Mouse (Mus musculus) lung, adult 2 months (tissue): ENCODE measurements around the gene Slc35a1. TPM values are rescaled to one million over a fixed set of nuclear protein-coding genes. Genes with fewer than 3 reads are reported as not detected.
A peak's percentile ranks its signal among the peaks of the same experiment; 100 is the strongest.

Experiments
- DNase-seq: peaks from one replicate; pipeline ENCODE4 v3.0.0; 2022
- H3K4me1 ChIP-seq: fragments of 200-500 bp; 2 replicates; pipeline ENCODE4 v1.6.1; 2011; ENCODE audit warnings: low read length; ENCODE audit not compliant: control insufficient read depth, insufficient read depth
- H3K4me3 ChIP-seq: fragments of 200-500 bp; replicated peaks from 2 replicates; pipeline ENCODE3; 2011; ENCODE audit warnings: low read depth, mild to moderate bottlenecking, control low read depth, low read length; ENCODE audit errors: extremely low read depth
- CTCF ChIP-seq: fragments of 200-500 bp; IDR thresholded peaks from 2 replicates; pipeline ENCODE4 v1.5.1; 2011; ENCODE audit warnings: mild to moderate bottlenecking, low read length, control low read depth; ENCODE audit not compliant: insufficient read depth
- POLR2A ChIP-seq: fragments of 200-500 bp; IDR thresholded peaks from 2 replicates; pipeline ENCODE4 v1.6.1; 2011; ENCODE audit warnings: low read depth, mild to moderate bottlenecking, control low read depth, low read length, borderline replicate concordance; ENCODE audit errors: extremely low read depth
- WGBS: fragments of 180-500 bp; shearing (Covaris S2); methylation state at CpG from one replicate; pipeline ENCODE4 v1.1.7; 2018; 5-methylcytosine and 5-hydroxymethylcytosine counted together
- polyA plus RNA-seq: library from polyadenylated mRNA; depleted of rRNA; stranded (reverse); fragments of >200 nt; gene quantifications from 2 replicates; pipeline ENCODE4 v1.2.3, GENCODE M21; 2012

The Slc35a1 gene
- polyA plus RNA-seq, 1 experiment = 11.7 TPM

GRCm38 (mm10) chr4:34708127-34708526 lies 20.9 kb upstream of the Slc35a1 start:
- DNase-seq = no peak
- TF ChIP-seq CTCF (no peak), POLR2A (no peak)
- H3K4me1 ChIP-seq = no peaks in the 10 kb centered on the region
- H3K4me3 ChIP-seq = no peak overlapping the region
- WGBS = 60% methylated on average over 3 of the region's 3 CpGs

GRCm38 (mm10) chr4:34707248-34707647 lies 20.0 kb upstream of the Slc35a1 start:
- H3K4me3 ChIP-seq = no peak overlapping the region
- WGBS = 72% methylated on average over 3 of the region's 3 CpGs
- no peak for TF ChIP-seq POLR2A
- TF ChIP-seq CTCF = no peak
- H3K4me1 ChIP-seq = no peaks in the 10 kb centered on the region
- DNase-seq = no peak

- no peaks in the 10 kb centered on the region for H3K4me1 ChIP-seq
- H3K4me3 ChIP-seq = no peak overlapping the region
- TF ChIP-seq POLR2A = no peak
- no peak for TF ChIP-seq CTCF
- WGBS = 56% methylated on average over 4 of the region's 4 CpGs
- DNase-seq = no peak
Observed at GRCm38 (mm10) chr4:34703029-34703428, 15.8 kb upstream of the Slc35a1 start.

GRCm38 (mm10) chr4:34702231-34702630 lies 15.0 kb upstream of the Slc35a1 start:
- no peak for DNase-seq
- 96% methylated on average over 11 of the region's 11 CpGs for WGBS
- Histone ChIP-seq H3K4me3 (no peak overlapping the region), H3K4me1 (no peaks in the 10 kb centered on the region)
- no peak for TF ChIP-seq POLR2A

GRCm38 (mm10) chr4:34701528-34701927 lies 14.3 kb upstream of the Slc35a1 start:
- no peaks in the 10 kb centered on the region for H3K4me1 ChIP-seq
- DNase-seq = peak; percentile 44
- TF ChIP-seq CTCF = peak; percentile 74
- no peak for TF ChIP-seq POLR2A
- 32% methylated on average over 5 of the region's 5 CpGs for WGBS
- no peak overlapping the region for H3K4me3 ChIP-seq

GRCm38 (mm10) chr4:34688021-34688420 lies 783 bp upstream of the Slc35a1 start:
- Histone ChIP-seq H3K4me3 (no peak overlapping the region), H3K4me1 (no peaks in the 10 kb centered on the region; the same call in 1 of the 2 replicates)
- TF ChIP-seq POLR2A = no peak
- TF ChIP-seq CTCF = no peak
- 82% methylated on average over 3 of the region's 3 CpGs for WGBS
- no peak for DNase-seq

- Histone ChIP-seq H3K4me1 (no peaks in the 10 kb centered on the region), H3K4me3 (no peak overlapping the region)
- 87% methylated on average over 5 of the region's 5 CpGs for WGBS
- TF ChIP-seq CTCF (no peak), POLR2A (no peak)
- DNase-seq = no peak
Observed at GRCm38 (mm10) chr4:34680530-34680929, 6.7 kb downstream of the Slc35a1 start.

GRCm38 (mm10) chr4:34673721-34674120 lies 13.5 kb downstream of the Slc35a1 start:
- 79% methylated on average over 5 of the region's 5 CpGs for WGBS
- TF ChIP-seq POLR2A = no peak
- TF ChIP-seq CTCF = no peak
- no peak for DNase-seq
- no peaks in the 10 kb centered on the region for H3K4me1 ChIP-seq
- no peak overlapping the region for H3K4me3 ChIP-seq

- 88% methylated on average over 5 of the region's 5 CpGs for WGBS
- no peak for DNase-seq
- Histone ChIP-seq H3K4me3 (no peak overlapping the region), H3K4me1 (no peaks in the 10 kb centered on the region)
- TF ChIP-seq POLR2A = no peak
- TF ChIP-seq CTCF = no peak
Observed at GRCm38 (mm10) chr4:34667923-34668322, 19.3 kb downstream of the Slc35a1 start.

- DNase-seq = no peak
- TF ChIP-seq CTCF (no peak), POLR2A (no peak)
- Histone ChIP-seq H3K4me1 (no peaks in the 10 kb centered on the region), H3K4me3 (no peak overlapping the region)
- 81% methylated on average over 6 of the region's 6 CpGs for WGBS
Observed at GRCm38 (mm10) chr4:34661927-34662326, 25.3 kb downstream of the Slc35a1 start.

GRCm38 (mm10) chr4:34661514-34661913 lies 25.7 kb downstream of the Slc35a1 start:
- DNase-seq = no peak
- no peak for TF ChIP-seq CTCF
- TF ChIP-seq POLR2A = no peak
- Histone ChIP-seq H3K4me3 (no peak overlapping the region), H3K4me1 (no peaks in the 10 kb centered on the region)
- WGBS = 90% methylated on average over 2 of the region's 2 CpGs
